Mouse (Mus musculus) liver, embryonic 14.5 days (tissue): ENCODE data around the gene Gramd1b.

Experiments
- CTCF ChIP-seq: IDR thresholded peaks from 2 replicates; pipeline ENCODE4 v1.5.1; 2016; ENCODE audit warnings: antibody characterized with exemption, low read depth, control low read depth
- EP300 ChIP-seq: IDR thresholded peaks from 2 replicates; pipeline ENCODE4 v1.6.1; 2016; ENCODE audit warnings: antibody characterized with exemption, low read depth

GRCm38 (mm10) chr9:40453889-40454288 lies 77.3 kb downstream of the Gramd1b start:
- TF ChIP-seq CTCF (no peak), EP300 (no peak)
